Mouse (Mus musculus): ENCODE results near the gene Gm26727.
"Not testable (repeated sequence)": the region's sequence is repeated elsewhere in the genome, so short reads cannot be mapped to it uniquely, and the experiment has no call there.

The Gm26727 gene

GRCm38 (mm10) chr2:67433081-67433480, at the start of gene Gm26727:
Gm26727 (minus strand) TSS chr2:67433181.
- DNase-seq: no peak

- DNase-seq: no peak
Measured at GRCm38 (mm10) chr2:67481051-67481450, 48.1 kb upstream of the Gm26727 start.

DNA sequence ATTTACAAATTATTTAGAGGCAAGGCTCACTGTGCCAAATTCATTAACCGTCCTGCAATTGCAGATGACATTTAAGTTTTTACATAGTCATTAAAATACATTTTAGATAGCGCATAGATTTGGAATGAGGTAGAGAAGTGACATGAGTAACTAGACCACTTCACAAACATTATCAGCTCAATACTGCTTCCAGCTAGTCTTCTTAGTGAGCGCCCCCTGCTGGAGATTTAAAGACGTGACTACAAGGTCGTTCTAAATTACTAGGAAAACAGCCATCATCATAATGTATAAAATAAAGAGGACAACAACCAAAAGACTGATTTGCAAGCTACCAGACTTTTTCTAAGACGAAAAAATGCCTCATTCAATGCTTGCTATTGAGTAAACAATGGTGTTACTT, 44.8 kb upstream of the Gm26727 start:
- DNase-seq: peak; percentile 29

DNA sequence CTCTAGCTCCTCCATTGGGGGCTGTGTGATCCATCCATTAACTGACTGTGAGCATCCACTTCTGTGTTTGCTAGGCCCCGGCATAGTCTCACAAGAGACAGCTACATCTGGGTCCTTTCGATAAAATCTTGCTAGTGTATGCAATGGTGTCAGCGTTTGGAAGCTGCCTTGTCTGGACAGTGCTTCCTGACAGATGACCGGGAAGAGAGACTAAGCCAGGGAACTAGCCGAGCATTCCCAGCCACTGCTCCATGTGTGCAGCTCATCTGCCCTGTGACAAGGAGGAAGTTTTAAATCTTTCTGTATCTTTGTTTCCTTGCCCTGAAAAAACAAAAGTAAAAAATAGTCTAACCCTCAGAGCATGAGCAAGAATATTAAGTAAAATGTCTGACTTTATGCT, 37.0 kb upstream of the Gm26727 start:
- DNase-seq: not testable (repeated sequence)

DNA sequence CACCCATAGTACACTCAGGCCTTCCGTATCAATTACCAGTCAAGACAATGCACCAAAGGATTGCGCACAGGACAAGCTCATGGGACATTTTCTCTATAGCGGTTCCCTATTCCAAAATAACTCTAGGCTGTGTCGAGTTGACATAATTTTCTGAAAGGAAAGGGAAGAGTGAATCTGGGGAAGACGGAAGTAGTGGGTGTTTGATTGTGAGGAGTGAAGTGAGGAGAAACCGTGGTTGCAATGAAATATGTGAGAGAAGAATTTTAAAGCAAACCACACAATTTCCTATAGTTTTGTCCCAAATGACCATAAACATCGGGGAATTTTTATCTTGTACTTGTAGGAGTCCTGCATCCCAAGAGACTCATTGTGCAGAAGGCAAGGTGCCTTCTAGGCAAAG, 34.1 kb upstream of the Gm26727 start:
- no peak for DNase-seq

- no peak for DNase-seq
Measured at GRCm38 (mm10) chr2:67460857-67461256, 27.9 kb upstream of the Gm26727 start.

DNA sequence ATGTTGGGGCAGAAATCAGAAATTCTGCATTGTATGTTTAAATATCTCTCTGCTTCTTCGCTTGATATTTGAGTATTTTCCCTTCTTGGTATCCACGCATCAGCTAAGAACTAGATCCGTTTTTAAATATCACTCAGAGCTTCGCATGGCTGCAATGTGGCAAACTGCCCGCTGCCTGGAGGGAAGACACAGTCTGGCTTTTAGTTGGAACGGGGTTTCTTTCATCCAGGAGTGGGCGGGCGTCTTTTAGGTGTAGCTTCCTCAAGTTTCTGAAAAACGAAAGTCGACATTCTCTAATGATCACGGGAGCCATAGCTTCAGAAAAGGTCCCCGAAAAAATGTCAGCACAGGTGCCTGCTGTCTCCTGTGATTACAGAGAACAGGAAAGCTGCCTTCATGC, 14.2 kb upstream of the Gm26727 start:
- DNase-seq: no peak

DNA sequence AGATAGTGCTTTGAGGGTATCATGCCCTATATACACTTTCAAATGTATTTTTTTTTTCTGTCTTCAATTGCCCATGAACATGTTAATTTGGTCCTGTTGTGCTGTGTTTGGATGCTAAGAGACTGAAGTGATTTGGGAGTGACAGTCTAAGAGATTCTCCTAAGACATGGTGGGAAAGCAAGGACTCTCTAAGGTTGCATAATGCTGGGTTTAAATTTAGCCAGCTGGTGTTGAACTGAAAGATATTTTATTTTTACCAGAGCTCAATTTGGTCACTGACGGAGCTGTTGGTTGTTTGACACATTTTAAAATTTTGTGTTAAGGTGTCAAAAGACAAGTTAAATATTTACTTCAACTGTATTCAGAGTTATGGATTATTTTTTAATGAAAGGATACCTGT, 13.8 kb upstream of the Gm26727 start:
- DNase-seq: no peak

- DNase-seq: no peak
Measured at GRCm38 (mm10) chr2:67445780-67446179, 12.8 kb upstream of the Gm26727 start, which contains the start of gene Xirp2. Xirp2 (plus strand) TSS chr2:67446002.

DNA sequence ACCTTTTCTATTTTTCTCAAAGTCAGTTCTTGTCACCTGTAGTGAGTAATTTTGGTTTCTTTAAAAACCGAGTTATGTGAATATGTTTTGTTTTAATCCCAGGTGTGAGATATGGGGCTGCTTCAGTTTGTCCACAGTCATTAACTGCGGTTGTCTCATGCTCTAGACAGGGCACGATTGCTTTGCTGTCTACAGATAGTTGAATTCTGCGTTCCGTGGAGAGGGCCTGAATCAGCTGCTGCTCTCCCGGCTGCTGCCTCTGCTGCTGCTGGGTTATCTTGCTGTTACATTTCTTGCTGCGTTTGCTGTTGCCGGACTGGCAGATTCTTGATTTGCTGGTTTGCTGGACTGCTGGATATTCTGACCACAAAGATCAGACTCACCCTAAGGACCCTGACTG, 5.3 kb upstream of the Gm26727 start:
- no peak for DNase-seq

- no peak for DNase-seq
Measured at GRCm38 (mm10) chr2:67422799-67423198, 10.2 kb downstream of the Gm26727 start.

DNA sequence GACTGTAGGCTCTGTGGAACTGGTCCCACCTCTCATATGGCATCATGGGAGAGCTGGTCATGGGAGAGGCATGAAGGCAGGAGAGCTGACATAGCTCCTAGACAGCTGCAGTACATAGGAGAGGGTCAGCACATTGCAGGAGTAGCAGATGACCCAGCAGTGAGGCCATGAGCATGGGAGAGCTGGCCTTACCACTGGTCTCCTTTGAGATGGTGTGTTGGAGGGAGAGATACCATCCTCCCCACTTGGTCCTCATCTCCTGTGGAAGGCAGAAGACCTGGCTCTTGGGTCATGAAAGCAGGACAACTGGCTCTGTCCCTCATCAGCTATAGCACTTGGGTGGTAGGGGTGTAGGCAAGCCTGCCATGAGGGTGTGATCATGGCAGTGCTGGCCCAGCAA, 12.1 kb downstream of the Gm26727 start:
- DNase-seq: no peak

DNA sequence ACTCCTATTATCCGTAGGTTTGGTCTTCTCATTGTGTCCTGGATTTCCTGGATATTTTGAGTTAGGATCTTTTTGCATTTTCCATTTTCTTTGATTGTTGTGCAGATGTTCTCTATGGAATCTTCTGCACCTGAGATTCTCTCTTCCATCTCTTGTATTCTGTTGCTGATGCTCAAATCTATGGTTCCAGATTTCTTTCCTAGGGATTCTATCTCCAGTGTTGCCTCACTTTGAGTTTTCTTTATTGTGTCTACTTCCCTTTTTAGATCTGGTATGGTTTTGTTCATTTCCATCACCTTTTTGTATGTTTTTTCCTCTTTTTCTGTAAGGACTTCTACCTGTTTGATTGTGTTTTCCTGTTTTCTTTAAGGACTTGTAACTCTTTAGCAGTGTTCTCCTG, 19.6 kb downstream of the Gm26727 start, which contains the start of gene Gm21830:
Gene Gm21830, plus strand, starts transcription at position 301 of the 400 bp plus-strand sequence.
- DNase-seq: not testable (repeated sequence)
